Mouse (Mus musculus): Measurements from ENCODE around the gene Egln1.

DNA sequence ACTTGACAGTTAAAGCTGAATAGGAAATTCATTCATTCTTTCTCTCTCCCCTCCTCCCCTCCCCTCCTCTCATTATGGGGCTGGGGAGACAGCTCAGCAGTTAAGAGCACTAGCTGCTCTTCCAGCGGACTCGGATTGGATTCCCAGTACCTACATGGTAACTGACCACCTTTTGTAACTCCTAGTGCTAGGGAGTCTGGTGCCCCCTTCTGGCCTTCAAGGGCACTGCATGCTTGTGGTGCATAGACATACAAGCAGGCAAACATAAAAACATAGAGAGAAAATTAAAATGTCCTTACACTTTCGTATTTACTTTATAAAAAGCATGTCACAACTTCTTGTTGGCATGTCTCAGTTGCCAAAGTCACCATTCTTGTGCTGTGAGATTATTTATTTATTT lies 30.9 kb upstream of the Egln1 start:
- TF ChIP-seq CTCF (IDR thresholded peaks at IDR 0.05 in 2 of 3, conservative IDR thresholded peaks at IDR 0.05 in 1 of 3; ENCODE audit: control insufficient read depth in 1 of 3, insufficient read depth in 1 of 3, low read depth in 2 of 3, low read length in 3 of 3, poor library complexity in 1 of 3, severe bottlenecking in 1 of 3) (peak; percentile 58 to 70 (median 62)), RAD21 (IDR thresholded peaks at IDR 0.05; ENCODE audit: low read depth, low read length) (peak; percentile 49), TAL1 (IDR thresholded peaks at IDR 0.05; ENCODE audit: low read length) (no peak), POLR2A (IDR thresholded peaks at IDR 0.05; ENCODE audit: control insufficient read depth in 1 of 2, insufficient read depth in 1 of 2, low read depth in 1 of 2, low read length in 2 of 2, poor library complexity in 1 of 2) (no peak), EP300 (IDR thresholded peaks at IDR 0.05; ENCODE audit: low read depth in 1 of 2, low read length in 2 of 2) (no peak), CHD1 (IDR thresholded peaks at IDR 0.05; ENCODE audit: low read depth, low read length) (no peak), HCFC1 (IDR thresholded peaks at IDR 0.05; ENCODE audit: low read depth, low read length) (no peak), UBTF (IDR thresholded peaks at IDR 0.05; ENCODE audit: borderline replicate concordance, insufficient read depth, low read depth, low read length) (no peak), POLR2AphosphoS2 (IDR thresholded peaks at IDR 0.05; ENCODE audit: low read length) (no peak), ZC3H11A (IDR thresholded peaks at IDR 0.05; ENCODE audit: low read depth, low read length) (peak; percentile 44)
